Mouse (Mus musculus) heart, postnatal 25 days (tissue): Measurements from ENCODE around the gene Gm609. TPM values are rescaled to one million over a fixed set of nuclear protein-coding genes. Genes with fewer than 3 reads are reported as not detected.

Experiments
- DNase-seq: peaks from one replicate; pipeline ENCODE4 v3.0.0; 2022; ENCODE audit warnings: low spot score
- intact Hi-C: fragments of 180-260 bp; cut with DNase I; formaldehyde crosslinking; loops from one replicate; pipeline ENCODE4 v1.15.1; 2025
- total RNA-seq, 2 experiments: library from RNA; stranded (reverse); gene quantifications; 2 replicates each; pipeline ENCODE4 v1.2.3; 2021

Gene Gm609
- total RNA-seq, 2 experiments from 2014 or later = not detected

DNA sequence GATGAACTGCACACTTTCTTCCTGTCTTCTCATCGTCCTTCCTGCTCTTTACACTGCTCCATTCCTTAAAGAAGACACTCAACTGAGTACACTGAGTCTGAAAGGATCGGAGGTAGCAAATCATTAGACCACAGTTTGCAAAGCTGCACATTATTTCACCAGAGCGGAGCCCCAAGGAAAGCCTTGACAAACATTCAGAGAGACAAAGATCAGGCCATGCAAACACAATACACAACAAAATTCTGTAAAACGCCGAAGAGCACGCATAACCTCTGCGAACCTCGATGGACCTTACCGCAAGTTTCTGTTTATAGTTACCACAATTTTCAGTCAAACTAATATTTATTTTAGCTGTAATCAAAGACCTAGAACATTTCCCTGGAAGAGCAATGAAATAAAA is 127.4 kb downstream of the Gm609 start:
- intact Hi-C loops = loop anchor here (5.0 kb wide), 2 partner anchors 33 to 42 kb away; partner anchors contain the start of gene Cd200
- no peak for DNase-seq

DNA sequence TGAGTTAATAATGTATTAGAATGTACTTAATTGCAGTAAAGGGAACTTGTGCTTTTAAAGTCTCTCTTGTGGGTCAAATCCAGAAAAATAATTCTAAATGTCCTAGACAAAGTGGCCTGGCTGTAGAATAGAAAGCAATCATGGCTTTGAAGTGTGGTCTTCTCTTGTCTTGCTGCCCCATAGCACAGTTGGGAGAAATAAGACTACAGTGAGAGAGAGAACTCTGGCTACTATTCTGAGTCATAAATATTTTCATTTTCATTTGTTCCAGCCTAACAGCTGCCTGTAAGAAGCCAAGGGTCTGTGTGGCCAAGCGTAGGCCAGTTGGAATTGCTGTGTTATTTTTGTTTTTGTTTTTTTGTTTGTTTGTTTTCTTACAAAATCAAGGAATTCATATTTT is 128.1 kb downstream of the Gm609 start:
- intact Hi-C loops = loop anchor here (5.0 kb wide), 2 partner anchors 32 to 43 kb away; partner anchors contain the start of gene Cd200
- no peak for DNase-seq

DNA sequence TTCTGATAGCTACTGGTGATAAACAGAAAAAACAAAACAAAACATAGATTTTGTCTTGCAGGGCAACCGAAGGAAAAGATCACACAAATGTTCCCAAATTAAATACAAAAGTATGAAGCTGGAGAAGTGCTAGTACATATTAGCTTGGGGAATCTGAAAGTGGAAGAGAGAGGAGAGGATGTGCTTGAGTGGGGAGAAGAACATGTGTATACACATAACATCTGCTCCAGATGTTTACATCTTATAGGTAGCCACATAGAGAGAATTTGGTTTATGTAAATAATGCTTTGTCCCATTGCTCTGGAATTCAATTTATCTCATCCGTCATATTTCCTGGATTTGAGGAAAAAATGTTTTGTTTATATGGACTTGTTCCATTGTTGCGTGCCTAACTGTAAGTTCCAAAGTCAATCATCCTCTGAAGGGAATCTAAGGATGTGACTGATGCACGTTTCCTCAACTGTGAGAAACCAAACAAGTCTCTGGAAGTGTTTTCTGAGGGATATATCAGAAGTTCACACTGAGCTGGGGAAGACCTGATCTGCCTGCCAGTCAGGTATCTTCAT is 129.2 kb downstream of the Gm609 start:
- no peak for DNase-seq
- intact Hi-C loops = no loop called here

Other genes with a start within 250 kb of the Gm609 start
- 10 to 100 TPM; 60.5 to 61.8 TPM for gene Cd200, start 83.9 kb downstream of the Gm609 start, total RNA-seq
- not detected for gene Gm17783, start 39.1 kb upstream of the Gm609 start, total RNA-seq
- not detected for gene Slc9c1, start 42.3 kb upstream of the Gm609 start, total RNA-seq
- not detected for gene Gcsam, start 117.4 kb upstream of the Gm609 start, total RNA-seq
- gene BC016579, start 161.1 kb upstream of the Gm609 start, total RNA-seq = not detected
- not detected for gene Tmprss7, start 200.7 kb upstream of the Gm609 start, total RNA-seq
- gene Tagln3, start 231.6 kb upstream of the Gm609 start, total RNA-seq = under 1 TPM; 0.60 to 0.61 TPM
- gene Abhd10, start 250.0 kb upstream of the Gm609 start, total RNA-seq = 10 to 100 TPM; 16.0 to 18.6 TPM